Mouse (Mus musculus) ES-E14 (cell line): ENCODE results near the gene Nme7. TPM values are rescaled to one million over a fixed set of nuclear protein-coding genes. Genes with fewer than 3 reads are reported as not detected.
A peak's percentile ranks its signal among the peaks of the same experiment; 100 is the strongest.

ENCODE experiments used
- DNase-seq: peaks from one replicate; pipeline ENCODE4 v3.0.0-alpha.2; 2013; ENCODE audit warnings: low read depth, low spot score
- H3K27ac ChIP-seq: 2 replicates; pipeline ENCODE4 v1.5.1; 2012; ENCODE audit warnings: low read depth, mild to moderate bottlenecking, low read length, moderate library complexity, mixed read lengths; ENCODE audit not compliant: poor library complexity, insufficient read depth, severe bottlenecking
- H3K36me3 ChIP-seq: 2 replicates; pipeline ENCODE4 v1.6.1; 2012; ENCODE audit warnings: mild to moderate bottlenecking, low read length, moderate library complexity, mixed read lengths; ENCODE audit not compliant: control insufficient read depth, poor library complexity, insufficient read depth, severe bottlenecking
- H3K4me1 ChIP-seq, 2 experiments: fragments of 150-350 bp in 1 of 2; sonication (generic) in 1 of 2; 2 replicates each; pipeline ENCODE4 v1.6.1; 2012; ENCODE audit warnings: low read length in 2 of 2, mild to moderate bottlenecking in 1 of 2, mixed read lengths in 1 of 2; ENCODE audit not compliant: control insufficient read depth in 2 of 2, insufficient read depth in 2 of 2, poor library complexity in 1 of 2
- H3K4me3 ChIP-seq, 2 experiments: fragments of 150-350 bp in 1 of 2; sonication (generic) in 1 of 2; 2 replicates each; pipeline ENCODE4 v1.5.1; 2012; ENCODE audit warnings: low read length in 2 of 2, low read depth in 1 of 2, mild to moderate bottlenecking in 1 of 2, mixed read lengths in 1 of 2; ENCODE audit not compliant: insufficient read depth in 1 of 2, poor library complexity in 1 of 2, severe bottlenecking in 1 of 2
- H3K9ac ChIP-seq: 2 replicates; pipeline ENCODE4 v1.6.1; 2012; ENCODE audit warnings: low read depth, mild to moderate bottlenecking, low read length, mixed read lengths; ENCODE audit not compliant: poor library complexity, insufficient read depth, severe bottlenecking
- H3K9me3 ChIP-seq: fragments of 150-350 bp; sonication (generic); 2 replicates; pipeline ENCODE4 v1.6.1; 2012; ENCODE audit warnings: low read depth, mild to moderate bottlenecking, low read length; ENCODE audit not compliant: control insufficient read depth, insufficient read depth
- CHD2 ChIP-seq: IDR thresholded peaks from 2 replicates; pipeline ENCODE4 v1.6.1; 2014; ENCODE audit warnings: mild to moderate bottlenecking, low read depth, low read length, inconsistent platforms
- HCFC1 ChIP-seq: IDR thresholded peaks from 2 replicates; pipeline ENCODE4 v1.6.1; 2012; ENCODE audit warnings: low read length, inconsistent platforms, borderline replicate concordance; ENCODE audit not compliant: insufficient read depth
- MAFK ChIP-seq: IDR thresholded peaks from 2 replicates; pipeline ENCODE4 v1.6.1; 2014; ENCODE audit warnings: mild to moderate bottlenecking, low read depth, low read length, inconsistent platforms; ENCODE audit not compliant: insufficient read depth
- ZC3H11A ChIP-seq: IDR thresholded peaks from 2 replicates; pipeline ENCODE4 v1.6.1; 2012; ENCODE audit warnings: low read depth, mild to moderate bottlenecking, inconsistent platforms, low read length, borderline replicate concordance
- ZNF384 ChIP-seq: IDR thresholded peaks from 2 replicates; pipeline ENCODE4 v1.6.1; 2012; ENCODE audit warnings: low read depth, low read length, inconsistent platforms
- in situ Hi-C, 2 experiments: fragments of 600-800 bp; cut with MboI; formaldehyde crosslinking; loops; one replicate each; pipeline ENCODE4 v1.15.1; 2025; ENCODE audit warnings: low sequenced_read_pairs in 2 of 2, inconsistent platforms in 1 of 2; ENCODE audit not compliant: unreplicated experiment in 2 of 2
- total RNA-seq: library from RNA; depleted of rRNA; stranded (reverse); fragments of 300-350 nt; gene quantifications from 2 replicates; pipeline ENCODE4 v1.2.3, GENCODE M21; 2012

Nme7 gene
- total RNA-seq, 1 experiment, result 32.8 TPM

DNA sequence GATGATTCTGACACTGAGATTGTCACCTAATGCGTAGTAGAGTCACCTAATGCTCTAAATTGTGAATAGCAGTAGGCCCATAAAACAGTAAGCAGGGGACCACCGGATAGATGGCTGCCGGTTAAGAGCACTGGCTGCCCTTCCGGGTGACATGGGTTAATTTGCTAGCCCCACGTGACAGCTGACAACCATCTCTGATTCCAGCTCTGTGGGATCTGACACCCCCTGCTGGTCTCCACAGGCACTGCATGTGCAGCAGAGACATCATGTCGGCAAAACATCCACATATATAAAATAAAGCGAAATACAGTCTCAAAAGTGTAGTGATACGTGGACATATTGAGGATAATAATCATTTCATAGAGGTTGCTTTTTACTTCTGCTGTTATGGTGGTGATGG, 11.3 kb downstream of the Nme7 start:
- Histone ChIP-seq H3K9me3 (no peaks in the 10 kb centered on the region), H3K36me3 (no peaks in the 10 kb centered on the region; the same call in none of the 2 replicates), H3K4me3 (no peak overlapping the region), H3K27ac (no peak overlapping the region), H3K9ac (no peak overlapping the region), H3K4me1 (peaks cover 0 to 8% of the 10 kb centered on the region in 2 experiments; a peak in 1 of 4 replicates)
- TF ChIP-seq ZNF384, result no peak
- TF ChIP-seq ZC3H11A, result no peak
- TF ChIP-seq MAFK, result no peak
- TF ChIP-seq CHD2, result no peak
- no peak for TF ChIP-seq HCFC1
- in situ Hi-C loops, result no loop called here
- peak; percentile 60 for DNase-seq

DNA sequence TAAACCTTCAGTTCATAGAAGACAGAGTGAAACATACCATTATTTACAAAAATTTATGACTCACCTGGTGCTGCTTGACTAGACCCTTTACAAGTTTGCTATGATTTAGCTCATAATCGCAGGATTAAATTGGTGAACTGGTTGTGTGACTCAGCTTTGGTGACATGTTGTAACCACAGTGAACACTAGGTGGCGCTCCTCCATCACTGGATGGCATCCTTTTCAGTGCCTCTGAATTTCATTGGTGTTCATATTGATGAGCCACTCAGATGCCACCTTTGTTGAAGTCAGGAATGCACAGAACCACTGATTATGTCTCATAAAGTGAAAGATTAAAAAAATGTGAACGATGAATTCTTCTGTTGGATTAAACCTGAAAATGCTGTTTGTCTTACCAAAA, 12.8 kb downstream of the Nme7 start:
- peak; percentile 59 for DNase-seq
- TF ChIP-seq CHD2, result no peak
- TF ChIP-seq ZNF384, result no peak
- peak; percentile 80 for TF ChIP-seq MAFK
- TF ChIP-seq ZC3H11A, result peak; percentile 62
- no peak overlapping the region for H3K4me3 ChIP-seq
- H3K9me3 ChIP-seq, result no peaks in the 10 kb centered on the region
- H3K36me3 ChIP-seq, result no peaks in the 10 kb centered on the region; the same call in none of the 2 replicates
- H3K9ac ChIP-seq, result no peak overlapping the region
- in situ Hi-C loops, result no loop called here
- no peak overlapping the region for H3K27ac ChIP-seq
- H3K4me1 ChIP-seq, result peaks cover 0 to 8% of the 10 kb centered on the region in 2 experiments; a peak in 1 of 4 replicates

DNA sequence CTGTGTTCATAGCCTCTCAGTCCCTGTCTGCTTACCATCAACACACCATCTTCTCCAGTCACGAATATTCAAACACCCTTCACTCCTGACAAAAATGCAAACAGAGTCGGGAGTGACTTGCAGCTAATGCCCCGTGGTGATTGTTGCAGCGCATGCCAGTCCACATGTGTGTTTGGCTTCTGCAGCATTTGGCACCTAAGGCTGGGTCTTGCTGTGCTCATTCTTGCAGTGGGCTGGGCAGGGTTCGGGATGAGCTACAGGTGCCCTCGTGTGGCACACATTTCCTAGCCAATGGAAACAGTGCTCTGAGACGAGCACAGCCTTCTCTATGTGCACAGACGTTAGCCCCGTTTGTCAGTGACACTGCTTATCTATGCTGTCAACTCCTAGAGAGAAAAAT, 13.3 kb downstream of the Nme7 start:
- TF ChIP-seq ZC3H11A (no peak), MAFK (no peak), CHD2 (no peak), HCFC1 (no peak), ZNF384 (no peak)
- Histone ChIP-seq H3K36me3 (no peaks in the 10 kb centered on the region; the same call in none of the 2 replicates), H3K27ac (no peak overlapping the region), H3K9ac (no peak overlapping the region), H3K4me3 (no peak overlapping the region), H3K4me1 (peaks cover 0 to 8% of the 10 kb centered on the region in 2 experiments; a peak in 1 of 4 replicates), H3K9me3 (no peaks in the 10 kb centered on the region)
- in situ Hi-C loops, result no loop called here
- no peak for DNase-seq

DNA sequence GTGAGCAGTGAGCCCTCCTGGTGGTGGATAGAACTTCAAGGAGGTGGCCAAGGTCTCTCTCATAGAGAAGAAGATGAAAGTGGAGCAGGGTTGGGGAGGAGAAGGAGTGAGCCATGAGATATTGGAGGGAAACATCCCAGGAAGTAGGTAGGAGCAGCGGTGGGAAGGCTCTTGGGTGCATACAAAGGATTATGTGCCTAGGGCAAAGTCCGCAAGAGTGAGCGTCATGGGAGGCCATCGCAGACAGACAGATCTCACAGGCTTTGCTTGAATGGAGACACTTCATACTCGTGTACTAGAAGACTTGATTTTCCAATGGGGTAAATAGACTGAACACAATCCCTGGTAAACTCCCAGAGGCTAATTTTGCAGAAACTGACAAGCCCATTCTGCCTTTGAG, 14.6 kb downstream of the Nme7 start:
- peaks cover 0 to 9% of the 10 kb centered on the region in 2 experiments; a peak in 1 of 4 replicates for H3K4me1 ChIP-seq
- no peak for DNase-seq
- H3K4me3 ChIP-seq, result no peak overlapping the region
- in situ Hi-C loops, result no loop called here
- no peaks in the 10 kb centered on the region; the same call in 1 of the 2 replicates for H3K36me3 ChIP-seq
- no peak overlapping the region for H3K27ac ChIP-seq
- TF ChIP-seq CHD2 (no peak), ZNF384 (no peak), ZC3H11A (no peak), HCFC1 (no peak), MAFK (no peak)
- no peaks in the 10 kb centered on the region for H3K9me3 ChIP-seq
- H3K9ac ChIP-seq, result no peak overlapping the region
